Mouse (Mus musculus) ES-Bruce4 (cell line): ENCODE measurements around the gene Ttc34.

ENCODE experiments used
- CTCF ChIP-seq: IDR thresholded peaks from one replicate; pipeline ENCODE4 v1.8.1; 2011; ENCODE audit warnings: low read depth, low read length
- EP300 ChIP-seq: IDR thresholded peaks from 2 replicates; pipeline ENCODE4 v1.6.1; 2011; ENCODE audit warnings: low read depth, low read length; ENCODE audit not compliant: insufficient read depth
- POLR2A ChIP-seq: IDR thresholded peaks from one replicate; pipeline ENCODE4 v1.8.1; 2011; ENCODE audit warnings: low read length; ENCODE audit not compliant: insufficient read depth

GRCm38 (mm10) chr4:154852696-154853095 lies 15.4 kb downstream of the Ttc34 start:
- TF ChIP-seq EP300 = no peak
- no peak for TF ChIP-seq CTCF
- no peak for TF ChIP-seq POLR2A
